Mouse (Mus musculus): ENCODE results near the gene Vwa8.
"Not testable (repeated sequence)": the region's sequence is repeated elsewhere in the genome, so short reads cannot be mapped to it uniquely, and the experiment has no call there.

Gene Vwa8

GRCm38 (mm10) chr14:78987543-78987942 is 138.7 kb downstream of the Vwa8 start:
- DNase-seq, result no peak

- no peak for DNase-seq
Measured at GRCm38 (mm10) chr14:78992456-78992855, 143.6 kb downstream of the Vwa8 start.

- DNase-seq, result no peak
Measured at GRCm38 (mm10) chr14:78993515-78993914, 144.7 kb downstream of the Vwa8 start.

GRCm38 (mm10) chr14:78996359-78996758 is 147.5 kb downstream of the Vwa8 start:
- DNase-seq, result no peak

GRCm38 (mm10) chr14:79003576-79003975 is 154.7 kb downstream of the Vwa8 start:
- peak; percentile 12 to 16 for DNase-seq

GRCm38 (mm10) chr14:79017710-79018109 is 168.9 kb downstream of the Vwa8 start:
- DNase-seq, result not testable (repeated sequence)

- no peak for DNase-seq
Measured at GRCm38 (mm10) chr14:79018564-79018963, 169.7 kb downstream of the Vwa8 start.

- DNase-seq, result no peak
Measured at GRCm38 (mm10) chr14:79021725-79022124, 172.9 kb downstream of the Vwa8 start.

GRCm38 (mm10) chr14:79028996-79029575 is 180.2 kb downstream of the Vwa8 start:
- DNase-seq, result no peak

- peak; percentile 12 to 20 for DNase-seq
Measured at GRCm38 (mm10) chr14:79030715-79031114, 181.9 kb downstream of the Vwa8 start.

GRCm38 (mm10) chr14:79031230-79031740 is 182.4 kb downstream of the Vwa8 start:
- no peak for DNase-seq

- no peak for DNase-seq
Measured at GRCm38 (mm10) chr14:79033396-79033795, 184.5 kb downstream of the Vwa8 start.

- DNase-seq, result no peak
Measured at GRCm38 (mm10) chr14:79034511-79034913, 185.7 kb downstream of the Vwa8 start.

- no peak for DNase-seq
Measured at GRCm38 (mm10) chr14:79035575-79035974, 186.7 kb downstream of the Vwa8 start.

- no peak for DNase-seq
Measured at GRCm38 (mm10) chr14:79047186-79047585, 198.3 kb downstream of the Vwa8 start.

- DNase-seq, result no peak
Measured at GRCm38 (mm10) chr14:79047956-79048355, 199.1 kb downstream of the Vwa8 start.

GRCm38 (mm10) chr14:79049544-79049943 is 200.7 kb downstream of the Vwa8 start:
- DNase-seq, result no peak

- DNase-seq, result no peak
Measured at GRCm38 (mm10) chr14:79065636-79066035, 216.8 kb downstream of the Vwa8 start.

- DNase-seq, result no peak
Measured at GRCm38 (mm10) chr14:79069515-79069914, 220.7 kb downstream of the Vwa8 start.

GRCm38 (mm10) chr14:79074786-79075185 is 225.9 kb downstream of the Vwa8 start:
- no peak for DNase-seq

- no peak for DNase-seq
Measured at GRCm38 (mm10) chr14:79076560-79077300, 227.9 kb downstream of the Vwa8 start.

GRCm38 (mm10) chr14:79083573-79083972 is 234.7 kb downstream of the Vwa8 start:
- DNase-seq, result no peak

- DNase-seq, result no peak
Measured at GRCm38 (mm10) chr14:79086006-79086405, 237.2 kb downstream of the Vwa8 start.

GRCm38 (mm10) chr14:79089464-79089863 is 240.6 kb downstream of the Vwa8 start:
- no peak for DNase-seq

Measured in thymus, postnatal 36 days (tissue).